Comparison of ENCODE assay signal across 17 mouse cellular contexts in genomic region chr13:42742226-42742625, GRCm38 (mm10).
"Had no signal": no experiment of that assay in that cellular context is flagged by ENCODE, and none has a peak within 500 bp of the region (broad histone marks: within the 10 kb centered on the region; RNA-seq: fewer than 3 reads in every experiment).

No protein-coding gene starts in this region.

- H3K9ac ChIP-seq: liver, postnatal 0 days; lung, embryonic 15.5 days; midbrain, embryonic 12.5 days; neural tube, embryonic 12.5 days; stomach, embryonic 15.5 days had no signal

- H3K27me3 ChIP-seq: lung, embryonic 15.5 days; megakaryocyte, embryonic 14.5 days; midbrain, embryonic 12.5 days; neural tube, embryonic 12.5 days; stomach, embryonic 15.5 days had no signal

- H3K9me3 ChIP-seq: lung, embryonic 15.5 days; megakaryocyte, embryonic 14.5 days; midbrain, embryonic 12.5 days; neural tube, embryonic 12.5 days; stomach, embryonic 15.5 days had no signal

- H3K27ac ChIP-seq: lung, embryonic 15.5 days; macrophage; midbrain, embryonic 12.5 days; neural tube, embryonic 12.5 days; stomach, embryonic 15.5 days; stomach, postnatal 0 days had no signal

- H3K4me3 ChIP-seq: lung, embryonic 15.5 days; megakaryocyte, embryonic 14.5 days; midbrain, embryonic 12.5 days; neural tube, embryonic 12.5 days; stomach, embryonic 15.5 days had no signal

- H3K36me3 ChIP-seq: lung, embryonic 15.5 days; midbrain, embryonic 12.5 days; neural tube, embryonic 12.5 days; stomach, embryonic 15.5 days had no signal

- DNase-seq: liver, postnatal 0 days; lung, adult 2 months; lung, postnatal 14 days; lung, postnatal 36 days; midbrain, embryonic 14.5 days; right cerebral cortex, postnatal 14 days; thymus, adult 2 months; thymus, postnatal 25 days; thymus, postnatal 4 days had no signal

- H3K4me1 ChIP-seq: lung, embryonic 15.5 days; megakaryocyte, embryonic 14.5 days; neural tube, embryonic 12.5 days; stomach, embryonic 15.5 days had no signal

- ATAC-seq: liver, postnatal 0 days; lung, postnatal 0 days had no signal

- H3K4me2 ChIP-seq: lung, embryonic 15.5 days; midbrain, embryonic 12.5 days; neural tube, embryonic 12.5 days; stomach, embryonic 15.5 days had no signal
